Mouse (Mus musculus) kidney, adult 2 months (tissue): ENCODE measurements at regions not wholly inside any gene's neighbourhood (a gene's known extent, or its start where the extent isn't known, plus 50 kb on each side); places are given as distances from the start of the nearest gene placed in this dataset.

ENCODE experiments used
- DNase-seq: peaks from one replicate; pipeline ENCODE4 v3.0.0; 2021
- H3K27ac ChIP-seq: fragments of 200-500 bp; 2 replicates; pipeline ENCODE4 v1.5.1; 2012; ENCODE audit warnings: low read depth, low read length, control low read depth, inconsistent platforms; ENCODE audit not compliant: insufficient read depth
- H3K27me3 ChIP-seq: fragments of 200-500 bp; replicated peaks from 2 replicates; pipeline ENCODE4 v1.6.1; 2012; ENCODE audit warnings: mild to moderate bottlenecking, moderate library complexity, low read length, inconsistent platforms; ENCODE audit not compliant: control insufficient read depth, insufficient read depth
- H3K36me3 ChIP-seq: fragments of 200-500 bp; 2 replicates; pipeline ENCODE4 v1.6.1; 2012; ENCODE audit warnings: mild to moderate bottlenecking, moderate library complexity, low read length, inconsistent platforms; ENCODE audit not compliant: control insufficient read depth, insufficient read depth
- H3K4me1 ChIP-seq: fragments of 200-500 bp; 2 replicates; pipeline ENCODE4 v1.6.1; 2011; ENCODE audit warnings: low read length; ENCODE audit not compliant: control insufficient read depth, insufficient read depth
- H3K4me3 ChIP-seq: fragments of 200-500 bp; 2 replicates; pipeline ENCODE4 v1.5.1; 2011; ENCODE audit warnings: mild to moderate bottlenecking, low read depth, low read length, control low read depth; ENCODE audit not compliant: insufficient read depth
- CTCF ChIP-seq: fragments of 200-500 bp; conservative IDR thresholded peaks from 2 replicates; pipeline ENCODE4 v1.5.1; 2011; ENCODE audit warnings: low read depth, mild to moderate bottlenecking, control low read depth, low read length, moderate library complexity, mixed read lengths; ENCODE audit not compliant: insufficient read depth, insufficient read length
- POLR2A ChIP-seq: fragments of 200-500 bp; IDR thresholded peaks from one replicate; pipeline ENCODE4 v1.6.1; 2011; ENCODE audit warnings: low read depth, low read length, control low read depth
- WGBS: fragments of 180-500 bp; shearing (Covaris S2); methylation state at CpG from one replicate; pipeline ENCODE4 v1.1.7; 2018; 5-methylcytosine and 5-hydroxymethylcytosine counted together

GRCm38 (mm10) chr8:103324016-103324665 lies 538.7 kb upstream of the Cdh11 start:
- Histone ChIP-seq H3K36me3 (no peaks in the 10 kb centered on the region), H3K27ac (no peak overlapping the region), H3K4me1 (no peaks in the 10 kb centered on the region), H3K27me3 (no peaks in the 10 kb centered on the region), H3K4me3 (no peak overlapping the region)
- DNase-seq = no peak
- TF ChIP-seq CTCF (no peak), POLR2A (no peak)

- Histone ChIP-seq H3K27me3 (no peaks in the 10 kb centered on the region), H3K36me3 (no peaks in the 10 kb centered on the region), H3K4me1 (no peaks in the 10 kb centered on the region), H3K27ac (no peak overlapping the region), H3K4me3 (no peak overlapping the region)
- TF ChIP-seq POLR2A (no peak), CTCF (no peak)
- 61% methylated on average over 2 of the region's 2 CpGs for WGBS
- no peak for DNase-seq
These were observed 546.0 kb upstream of the Cdh11 start for GRCm38 (mm10) chr8:103331415-103331814.

GRCm38 (mm10) chr8:103337314-103337713 lies 551.9 kb upstream of the Cdh11 start:
- no peaks in the 10 kb centered on the region for H3K36me3 ChIP-seq
- H3K4me3 ChIP-seq = no peak overlapping the region
- TF ChIP-seq POLR2A (no peak), CTCF (no peak)
- WGBS = 96% methylated on average over 3 of the region's 3 CpGs
- H3K4me1 ChIP-seq = no peaks in the 10 kb centered on the region
- DNase-seq = no peak
- no peaks in the 10 kb centered on the region for H3K27me3 ChIP-seq
- no peak overlapping the region for H3K27ac ChIP-seq

GRCm38 (mm10) chr8:103339042-103339441 lies 553.6 kb upstream of the Cdh11 start:
- H3K4me3 ChIP-seq = no peak overlapping the region
- 87% methylated on average over 2 of the region's 2 CpGs for WGBS
- no peaks in the 10 kb centered on the region for H3K4me1 ChIP-seq
- TF ChIP-seq POLR2A (no peak), CTCF (no peak)
- H3K27ac ChIP-seq = no peak overlapping the region
- H3K36me3 ChIP-seq = no peaks in the 10 kb centered on the region
- DNase-seq = no peak
- H3K27me3 ChIP-seq = no peaks in the 10 kb centered on the region

GRCm38 (mm10) chr8:103339951-103340350 lies 554.5 kb upstream of the Cdh11 start:
- no peaks in the 10 kb centered on the region for H3K27me3 ChIP-seq
- H3K27ac ChIP-seq = no peak overlapping the region
- H3K4me1 ChIP-seq = no peaks in the 10 kb centered on the region
- no peak overlapping the region for H3K4me3 ChIP-seq
- no peaks in the 10 kb centered on the region for H3K36me3 ChIP-seq
- TF ChIP-seq POLR2A = no peak
- no peak for TF ChIP-seq CTCF
- DNase-seq = no peak
- 94% methylated on average over 5 of the region's 5 CpGs for WGBS

GRCm38 (mm10) chr8:103343891-103344290 lies 558.4 kb upstream of the Cdh11 start:
- H3K27ac ChIP-seq = no peak overlapping the region
- H3K36me3 ChIP-seq = no peaks in the 10 kb centered on the region
- TF ChIP-seq POLR2A (no peak), CTCF (no peak)
- WGBS = 71% methylated on average over 3 of the region's 3 CpGs
- DNase-seq = no peak
- no peaks in the 10 kb centered on the region for H3K27me3 ChIP-seq
- H3K4me3 ChIP-seq = no peak overlapping the region
- no peaks in the 10 kb centered on the region for H3K4me1 ChIP-seq

GRCm38 (mm10) chr8:103344871-103345270 lies 559.4 kb upstream of the Cdh11 start:
- Histone ChIP-seq H3K4me1 (no peaks in the 10 kb centered on the region), H3K36me3 (no peaks in the 10 kb centered on the region), H3K27ac (no peak overlapping the region), H3K4me3 (no peak overlapping the region), H3K27me3 (no peaks in the 10 kb centered on the region)
- 84% methylated on average over 2 of the region's 2 CpGs for WGBS
- TF ChIP-seq POLR2A = no peak
- TF ChIP-seq CTCF = no peak
- DNase-seq = no peak
